Mouse (Mus musculus): ENCODE measurements around the gene Zfp771. TPM values are rescaled to one million over a fixed set of nuclear protein-coding genes. Genes with fewer than 3 reads are reported as not detected.

The Zfp771 gene
- polyA plus RNA-seq, 1 experiment from 2014 or later: 70.4 TPM

- WGBS: 91% methylated on average over 6 of the region's 6 CpGs
- H3K27ac ChIP-seq (ENCODE audit: low read length): no peak overlapping the region
- no peaks in the 10 kb centered on the region for H3K27me3 ChIP-seq (ENCODE audit: control insufficient read depth, insufficient read depth, low read depth, low read length)
- ATAC-seq: no peak
- no peaks in the 10 kb centered on the region for H3K9me3 ChIP-seq (replicated peaks; ENCODE audit: control insufficient read depth, low read length, poor library complexity, severe bottlenecking)
- no peak overlapping the region for H3K4me2 ChIP-seq (ENCODE audit: low read length)
- H3K9ac ChIP-seq (ENCODE audit: low read depth, low read length): no peak overlapping the region
- no peaks in the 10 kb centered on the region for H3K36me3 ChIP-seq (ENCODE audit: control insufficient read depth, insufficient read depth, low read length)
- no peak overlapping the region for H3K4me3 ChIP-seq (ENCODE audit: low read depth, low read length)
- H3K4me1 ChIP-seq (ENCODE audit: control insufficient read depth, insufficient read depth, low read length): peaks cover 2% of the 10 kb centered on the region; the same call in 1 of the 2 replicates
These were observed 19.5 kb upstream of the Zfp771 start for GRCm38 (mm10) chr7:127224616-127225015.

GRCm38 (mm10) chr7:127225147-127225995 is 18.7 kb upstream of the Zfp771 start:
- no peak for ATAC-seq
- no peak overlapping the region for H3K4me2 ChIP-seq (ENCODE audit: low read length)
- peaks cover 10% of the 10 kb centered on the region for H3K4me1 ChIP-seq (ENCODE audit: control insufficient read depth, insufficient read depth, low read length)
- no peak overlapping the region for H3K4me3 ChIP-seq (ENCODE audit: low read depth, low read length)
- WGBS: 92% methylated on average over 11 of the region's 11 CpGs
- H3K36me3 ChIP-seq (ENCODE audit: control insufficient read depth, insufficient read depth, low read length): no peaks in the 10 kb centered on the region
- no peaks in the 10 kb centered on the region for H3K27me3 ChIP-seq (ENCODE audit: control insufficient read depth, insufficient read depth, low read depth, low read length)
- no peak overlapping the region for H3K9ac ChIP-seq (ENCODE audit: low read depth, low read length)
- H3K9me3 ChIP-seq (replicated peaks; ENCODE audit: control insufficient read depth, low read length, poor library complexity, severe bottlenecking): no peaks in the 10 kb centered on the region
- H3K27ac ChIP-seq (ENCODE audit: low read length): no peak overlapping the region

DNA sequence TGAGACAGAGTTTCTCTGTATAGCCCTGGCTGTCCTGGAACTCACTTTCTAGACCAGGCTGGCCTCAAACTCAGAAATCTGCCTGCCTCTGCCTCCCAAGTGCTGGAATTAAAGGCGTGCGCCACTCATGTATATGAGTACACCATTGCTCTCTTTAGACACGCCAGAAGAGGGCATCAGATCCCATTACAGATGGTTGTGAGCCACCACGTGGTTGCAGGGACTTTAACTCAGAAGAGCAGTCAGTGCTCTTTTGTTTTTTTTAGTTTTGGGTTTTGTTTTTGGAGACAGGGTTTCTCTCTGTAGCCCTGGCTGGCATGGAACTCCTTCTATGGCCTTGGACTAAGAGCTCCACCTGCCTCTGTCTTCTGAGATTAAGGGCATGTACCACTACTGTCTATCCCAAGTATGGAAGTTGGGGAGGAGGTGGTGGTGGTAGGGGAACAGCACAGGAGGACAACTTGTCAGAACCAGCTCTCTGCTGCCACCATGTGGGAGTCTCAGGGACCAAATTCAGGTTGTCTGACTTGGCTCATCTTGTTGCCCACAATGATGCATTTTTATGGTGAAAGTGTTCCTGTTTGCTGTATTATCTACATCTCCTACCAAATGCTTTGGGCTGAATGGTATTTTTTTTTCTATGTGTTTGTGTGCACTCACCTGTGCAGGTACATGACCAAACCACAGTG is 15.3 kb upstream of the Zfp771 start:
- peaks cover 27% of the 10 kb centered on the region for H3K4me1 ChIP-seq (ENCODE audit: control insufficient read depth, insufficient read depth, low read length)
- ATAC-seq: no peak
- H3K9ac ChIP-seq (ENCODE audit: low read depth, low read length): no peak overlapping the region
- no peaks in the 10 kb centered on the region for H3K36me3 ChIP-seq (ENCODE audit: control insufficient read depth, insufficient read depth, low read length)
- H3K27me3 ChIP-seq (ENCODE audit: control insufficient read depth, insufficient read depth, low read depth, low read length): no peaks in the 10 kb centered on the region
- peak overlapping the region; percentile 31; the same call in 1 of the 2 replicates for H3K27ac ChIP-seq (ENCODE audit: low read length)
- H3K9me3 ChIP-seq (replicated peaks; ENCODE audit: control insufficient read depth, low read length, poor library complexity, severe bottlenecking): no peaks in the 10 kb centered on the region
- WGBS: 67% methylated on average over 4 of the region's 4 CpGs
- no peak overlapping the region for H3K4me3 ChIP-seq (ENCODE audit: low read depth, low read length)
- H3K4me2 ChIP-seq (ENCODE audit: low read length): no peak overlapping the region

DNA sequence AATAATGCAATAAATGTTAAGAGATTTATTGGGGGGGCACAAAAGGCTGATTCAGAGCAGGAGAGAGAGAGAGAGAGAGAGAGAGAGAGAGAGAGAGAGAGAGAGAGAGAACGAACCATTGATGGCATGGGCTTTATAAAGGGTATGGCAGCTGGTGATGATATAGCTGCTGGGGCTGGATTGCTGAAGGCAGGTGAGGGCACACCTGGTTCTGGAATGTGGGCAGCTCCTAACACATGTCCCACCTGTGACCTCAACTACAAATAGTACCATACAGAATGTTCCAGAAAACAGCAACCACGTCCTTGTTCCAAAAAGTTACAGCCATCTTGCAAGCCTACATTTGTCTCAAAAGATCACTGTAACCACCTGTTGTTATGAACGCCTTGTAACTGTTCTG is 12.7 kb upstream of the Zfp771 start:
- H3K27ac ChIP-seq (ENCODE audit: low read length): peak overlapping the region; percentile 99

GRCm38 (mm10) chr7:127231826-127232621 is 12.1 kb upstream of the Zfp771 start:
- H3K4me3 ChIP-seq (ENCODE audit: low read depth, low read length): peak overlapping the region; percentile 96
- peak overlapping the region; percentile 90 for H3K4me2 ChIP-seq (ENCODE audit: low read length)
- peaks cover 19% of the 10 kb centered on the region for H3K36me3 ChIP-seq (ENCODE audit: control insufficient read depth, insufficient read depth, low read length)
- H3K27ac ChIP-seq (ENCODE audit: low read length): peak overlapping the region; percentile 99
- peaks cover 38% of the 10 kb centered on the region for H3K4me1 ChIP-seq (ENCODE audit: control insufficient read depth, insufficient read depth, low read length)
- H3K27me3 ChIP-seq (ENCODE audit: control insufficient read depth, insufficient read depth, low read depth, low read length): no peaks in the 10 kb centered on the region
- no peak for ATAC-seq
- no peaks in the 10 kb centered on the region for H3K9me3 ChIP-seq (replicated peaks; ENCODE audit: control insufficient read depth, low read length, poor library complexity, severe bottlenecking)
- peak overlapping the region; percentile 99 for H3K9ac ChIP-seq (ENCODE audit: low read depth, low read length)
- 4% methylated on average over 20 of the region's 20 CpGs for WGBS

More for the DNA sequence above, 12.7 kb upstream of the Zfp771 start:
- peak overlapping the region; percentile 90 for H3K4me2 ChIP-seq (ENCODE audit: low read length)
- peaks cover 38% of the 10 kb centered on the region for H3K4me1 ChIP-seq (ENCODE audit: control insufficient read depth, insufficient read depth, low read length)
- no peak for ATAC-seq
- 64% methylated on average over 3 of the region's 3 CpGs for WGBS
- no peaks in the 10 kb centered on the region for H3K9me3 ChIP-seq (replicated peaks; ENCODE audit: control insufficient read depth, low read length, poor library complexity, severe bottlenecking)
- peaks cover 13% of the 10 kb centered on the region for H3K36me3 ChIP-seq (ENCODE audit: control insufficient read depth, insufficient read depth, low read length)
- peak overlapping the region; percentile 99 for H3K9ac ChIP-seq (ENCODE audit: low read depth, low read length)
- peak overlapping the region; percentile 96 for H3K4me3 ChIP-seq (ENCODE audit: low read depth, low read length)
- H3K27me3 ChIP-seq (ENCODE audit: control insufficient read depth, insufficient read depth, low read depth, low read length): no peaks in the 10 kb centered on the region

DNA sequence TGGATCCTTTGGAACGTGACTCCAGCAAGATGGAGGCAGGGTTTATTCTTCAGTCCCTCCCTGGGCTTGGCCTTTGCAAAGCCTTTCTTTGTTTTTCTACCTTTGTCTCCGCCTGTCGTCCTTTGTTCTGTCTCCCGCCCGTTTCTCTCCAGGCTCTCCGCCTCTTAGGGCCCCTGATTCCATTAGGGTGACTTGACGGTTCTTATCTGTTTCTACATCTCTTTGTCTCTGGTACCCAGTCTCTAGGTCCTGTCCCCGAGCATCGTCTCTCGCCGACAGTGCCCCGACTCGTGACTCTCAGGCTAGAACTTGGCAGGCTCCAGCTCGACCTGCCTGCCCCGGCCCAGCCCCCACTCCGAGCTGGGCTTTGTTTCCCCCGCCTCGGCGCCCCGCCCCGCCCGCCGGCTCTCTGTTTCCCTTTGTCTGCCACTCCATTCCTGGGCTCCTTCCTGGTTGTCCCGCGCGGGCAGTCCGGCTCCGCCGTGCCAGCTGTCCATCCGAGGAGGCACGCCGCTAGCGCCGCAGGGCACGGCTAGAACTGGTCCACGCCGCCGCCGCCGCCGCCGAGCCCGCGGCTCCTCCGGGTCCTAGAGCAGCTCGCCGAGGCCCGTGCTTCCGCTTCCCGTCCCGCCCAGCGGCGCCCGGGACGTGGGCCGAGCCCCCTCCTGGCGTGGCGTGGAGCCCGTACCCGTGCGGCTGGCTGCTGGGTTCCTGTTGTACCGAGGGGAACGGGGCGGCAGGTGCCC is 11.3 kb upstream of the Zfp771 start, which contains the start of the genes Zfp553 and Sept1:
Gene Zfp553, plus strand, starts transcription at position 440 of the 746 bp plus-strand sequence.
Gene Sept1, minus strand, starts transcription at position 509 of the 746 bp plus-strand sequence.
- Histone ChIP-seq H3K36me3 (ENCODE audit: control insufficient read depth, insufficient read depth, low read length) (peaks cover 26% of the 10 kb centered on the region), H3K4me3 (ENCODE audit: low read depth, low read length) (peak within 1 kb of the TSS; percentile 96), H3K27me3 (ENCODE audit: control insufficient read depth, insufficient read depth, low read depth, low read length) (no peaks in the 10 kb centered on the region), H3K9me3 (replicated peaks; ENCODE audit: control insufficient read depth, low read length, poor library complexity, severe bottlenecking) (no peaks in the 10 kb centered on the region), H3K4me1 (ENCODE audit: control insufficient read depth, insufficient read depth, low read length) (peaks cover 38% of the 10 kb centered on the region), H3K27ac (ENCODE audit: low read length) (peak within 1 kb of the TSS; percentile 99), H3K9ac (ENCODE audit: low read depth, low read length) (peak within 1 kb of the TSS; percentile 99), H3K4me2 (ENCODE audit: low read length) (peak within 1 kb of the TSS; percentile 90)
- ATAC-seq: peak; percentile 93
- WGBS: under 1% methylated on average over 63 of the region's 64 CpGs

DNA sequence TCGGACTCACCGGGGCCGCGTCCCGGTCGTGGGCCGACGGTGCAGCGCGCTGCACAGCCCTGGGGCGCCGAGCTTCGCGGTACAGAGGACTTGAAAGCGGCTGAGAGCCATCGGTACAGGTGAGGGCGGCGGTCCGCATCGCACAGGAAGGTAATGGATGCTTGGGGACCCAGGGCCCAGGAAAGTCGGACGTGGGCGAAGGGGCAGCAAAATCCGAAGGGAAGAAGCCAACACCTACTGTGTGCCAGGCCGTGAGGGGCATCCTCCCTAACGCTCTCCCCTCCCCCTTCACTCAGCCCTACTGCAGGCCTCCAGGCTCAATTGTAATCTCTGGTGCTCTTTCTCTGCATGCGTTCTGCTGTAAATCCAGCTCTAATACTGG is 10.7 kb upstream of the Zfp771 start:
- peak; percentile 50 for ATAC-seq
- Histone ChIP-seq H3K27me3 (ENCODE audit: control insufficient read depth, insufficient read depth, low read depth, low read length) (no peaks in the 10 kb centered on the region), H3K9me3 (replicated peaks; ENCODE audit: control insufficient read depth, low read length, poor library complexity, severe bottlenecking) (no peaks in the 10 kb centered on the region), H3K4me2 (ENCODE audit: low read length) (peak overlapping the region; percentile 90), H3K4me3 (ENCODE audit: low read depth, low read length) (peak overlapping the region; percentile 96), H3K4me1 (ENCODE audit: control insufficient read depth, insufficient read depth, low read length) (peaks cover 38% of the 10 kb centered on the region), H3K27ac (ENCODE audit: low read length) (peak overlapping the region; percentile 99), H3K36me3 (ENCODE audit: control insufficient read depth, insufficient read depth, low read length) (peaks cover 30% of the 10 kb centered on the region), H3K9ac (ENCODE audit: low read depth, low read length) (peak overlapping the region; percentile 99)
- 0% methylated on average over 27 of the region's 27 CpGs for WGBS

- Histone ChIP-seq H3K27ac (ENCODE audit: low read length) (peak overlapping the region; percentile 99), H3K36me3 (ENCODE audit: control insufficient read depth, insufficient read depth, low read length) (peaks cover 30% of the 10 kb centered on the region), H3K4me2 (ENCODE audit: low read length) (peak overlapping the region; percentile 90), H3K4me1 (ENCODE audit: control insufficient read depth, insufficient read depth, low read length) (peaks cover 38% of the 10 kb centered on the region), H3K4me3 (ENCODE audit: low read depth, low read length) (peak overlapping the region; percentile 96), H3K9ac (ENCODE audit: low read depth, low read length) (peak overlapping the region; percentile 99), H3K27me3 (ENCODE audit: control insufficient read depth, insufficient read depth, low read depth, low read length) (no peaks in the 10 kb centered on the region), H3K9me3 (replicated peaks; ENCODE audit: control insufficient read depth, low read length, poor library complexity, severe bottlenecking) (no peaks in the 10 kb centered on the region)
- 5% methylated on average over 9 of the region's 9 CpGs for WGBS
- no peak for ATAC-seq
These were observed 10.3 kb upstream of the Zfp771 start for GRCm38 (mm10) chr7:127233765-127234164.

Data from midbrain, embryonic 16.5 days (tissue).